Mouse (Mus musculus): ENCODE data around the gene Tcta. TPM values are rescaled to one million over a fixed set of nuclear protein-coding genes. Genes with fewer than 3 reads are reported as not detected.

Gene Tcta
- 31.2 and 35.3 TPM in 2 replicates for polyA plus RNA-seq (2016; fragmentation: Nextera tagmentation; extraction: Ambion mirVana)

DNA sequence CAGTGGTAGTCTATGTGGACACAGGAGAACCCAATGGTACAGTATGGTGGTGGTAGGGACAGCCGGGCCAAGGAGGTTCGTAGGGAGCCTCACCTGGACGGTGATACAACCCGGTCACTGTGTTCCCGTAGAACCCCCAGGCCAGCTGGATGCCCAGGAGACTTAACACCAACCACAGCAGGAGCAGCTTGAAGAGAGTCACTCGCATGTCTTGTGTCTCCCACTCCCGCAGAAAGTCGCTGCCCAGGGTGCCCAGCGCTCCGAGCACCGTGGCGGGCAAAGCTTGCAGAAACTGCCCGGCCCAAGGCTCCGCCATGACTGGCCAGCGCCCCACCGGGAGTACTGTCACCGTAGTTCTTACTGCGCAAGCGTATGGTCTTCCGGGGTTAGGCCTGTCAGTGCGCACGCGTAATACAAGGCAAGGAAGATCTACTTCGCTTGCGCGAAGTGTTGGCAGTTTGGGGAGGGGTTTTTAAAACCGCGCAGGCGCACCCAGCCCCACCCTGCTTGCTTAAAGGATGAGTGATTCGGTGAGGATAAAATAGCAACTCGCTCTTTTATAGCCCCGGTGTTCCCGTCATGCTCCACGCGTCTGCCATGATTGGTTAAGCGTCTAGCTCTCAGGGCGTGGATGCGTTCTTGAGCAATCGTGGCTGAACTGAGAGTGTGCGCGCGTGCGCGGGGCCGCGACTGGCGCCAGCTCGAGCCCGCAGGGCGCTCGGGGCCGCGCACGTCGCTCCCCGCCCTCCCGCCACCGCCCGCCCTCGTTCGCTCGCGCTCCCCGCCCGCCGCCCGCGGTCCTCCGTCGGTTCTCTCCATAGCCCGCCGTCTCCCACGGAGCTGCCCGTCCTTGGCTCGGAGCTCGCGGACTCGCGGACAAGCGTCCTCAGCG is at the start of gene Tcta, which contains the start of gene Rhoa:
TSS of gene Tcta (minus strand) at position 532 of the 892 bp plus-strand sequence.
TSS of gene Rhoa (plus strand) at position 501 of the 892 bp plus-strand sequence.
- under 1% methylated on average over 74 of the region's 81 CpGs for WGBS
- Histone ChIP-seq H3K9ac (peak within 1 kb of the TSS; percentile 97), H3K9me3 (replicated peaks) (no peaks in the 10 kb centered on the region), H3K36me3 (peaks cover 31% of the 10 kb centered on the region), H3K4me1 (replicated peaks) (peaks cover 34% of the 10 kb centered on the region), H3K27ac (ENCODE audit: poor library complexity, severe bottlenecking) (peak within 1 kb of the TSS; percentile 100), H3K4me3 (peak within 1 kb of the TSS; percentile 82), H3K27me3 (replicated peaks) (no peaks in the 10 kb centered on the region), H3K4me2 (peak within 1 kb of the TSS; percentile 81)
- ATAC-seq (ENCODE audit: insufficient number of reproducible peaks, low FRiP score), result peak; percentile 95

DNA sequence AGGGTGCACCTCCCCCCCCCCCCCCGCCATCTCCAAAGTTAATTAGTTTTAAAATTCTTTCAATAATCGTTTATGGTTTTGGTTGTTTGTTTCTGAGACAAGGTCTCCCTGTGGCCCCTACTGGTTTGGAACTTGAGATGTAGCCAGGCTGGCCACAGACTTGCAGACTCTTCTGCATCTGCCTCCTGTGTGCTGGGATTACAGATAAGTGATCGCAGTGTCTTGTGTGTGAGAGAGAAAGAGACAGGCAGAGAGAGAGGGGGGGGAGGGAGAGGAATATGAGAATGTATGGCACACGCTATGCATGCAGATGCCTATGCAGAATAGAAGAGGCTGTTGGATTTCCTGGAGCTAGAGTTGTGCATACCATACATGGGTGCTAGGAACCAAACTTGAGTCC is 43.8 kb upstream of the Tcta start:
- no peak for ATAC-seq (ENCODE audit: insufficient number of reproducible peaks, low FRiP score)
- WGBS, result 83% methylated on average over 4 of the region's 4 CpGs
- no peak overlapping the region for H3K9ac ChIP-seq
- peaks cover 21% of the 10 kb centered on the region for H3K4me1 ChIP-seq (replicated peaks)
- H3K4me3 ChIP-seq, result no peak overlapping the region
- peak overlapping the region; percentile 91; the same call in 1 of the 2 replicates for H3K4me2 ChIP-seq
- H3K27ac ChIP-seq (ENCODE audit: poor library complexity, severe bottlenecking), result no peak overlapping the region
- peaks cover 52% of the 10 kb centered on the region for H3K36me3 ChIP-seq
- no peaks in the 10 kb centered on the region for H3K9me3 ChIP-seq (replicated peaks)
- H3K27me3 ChIP-seq (replicated peaks), result no peaks in the 10 kb centered on the region

DNA sequence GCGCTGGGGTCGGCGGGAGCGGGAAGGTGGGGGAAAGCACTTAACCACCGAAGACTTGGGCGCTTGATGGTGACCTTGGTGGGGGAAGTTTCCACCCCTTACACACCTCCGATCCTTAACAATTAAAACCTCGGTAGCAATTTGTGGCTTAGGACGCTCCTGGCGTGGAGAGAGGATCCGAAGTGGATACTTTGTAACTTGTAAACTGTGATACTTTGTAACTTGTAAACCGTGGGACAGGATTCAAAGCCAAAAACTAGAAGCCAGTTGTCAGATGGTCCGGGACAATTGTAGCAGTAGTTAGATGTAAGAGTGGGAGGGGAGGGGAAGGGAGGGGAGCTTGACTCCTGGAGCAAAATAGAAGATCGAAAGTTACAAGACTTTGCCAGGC is 42.3 kb upstream of the Tcta start:
- no peaks in the 10 kb centered on the region for H3K9me3 ChIP-seq (replicated peaks)
- peaks cover 21% of the 10 kb centered on the region for H3K4me1 ChIP-seq (replicated peaks)
- peak overlapping the region; percentile 94 for H3K27ac ChIP-seq (ENCODE audit: poor library complexity, severe bottlenecking)
- WGBS, result 6% methylated on average over 14 of the region's 14 CpGs
- peaks cover 38% of the 10 kb centered on the region for H3K36me3 ChIP-seq
- no peak for ATAC-seq (ENCODE audit: insufficient number of reproducible peaks, low FRiP score)
- H3K4me2 ChIP-seq, result peak overlapping the region; percentile 91
- peak overlapping the region; percentile 78 for H3K4me3 ChIP-seq
- peak overlapping the region; percentile 87 for H3K9ac ChIP-seq
- no peaks in the 10 kb centered on the region for H3K27me3 ChIP-seq (replicated peaks)

DNA sequence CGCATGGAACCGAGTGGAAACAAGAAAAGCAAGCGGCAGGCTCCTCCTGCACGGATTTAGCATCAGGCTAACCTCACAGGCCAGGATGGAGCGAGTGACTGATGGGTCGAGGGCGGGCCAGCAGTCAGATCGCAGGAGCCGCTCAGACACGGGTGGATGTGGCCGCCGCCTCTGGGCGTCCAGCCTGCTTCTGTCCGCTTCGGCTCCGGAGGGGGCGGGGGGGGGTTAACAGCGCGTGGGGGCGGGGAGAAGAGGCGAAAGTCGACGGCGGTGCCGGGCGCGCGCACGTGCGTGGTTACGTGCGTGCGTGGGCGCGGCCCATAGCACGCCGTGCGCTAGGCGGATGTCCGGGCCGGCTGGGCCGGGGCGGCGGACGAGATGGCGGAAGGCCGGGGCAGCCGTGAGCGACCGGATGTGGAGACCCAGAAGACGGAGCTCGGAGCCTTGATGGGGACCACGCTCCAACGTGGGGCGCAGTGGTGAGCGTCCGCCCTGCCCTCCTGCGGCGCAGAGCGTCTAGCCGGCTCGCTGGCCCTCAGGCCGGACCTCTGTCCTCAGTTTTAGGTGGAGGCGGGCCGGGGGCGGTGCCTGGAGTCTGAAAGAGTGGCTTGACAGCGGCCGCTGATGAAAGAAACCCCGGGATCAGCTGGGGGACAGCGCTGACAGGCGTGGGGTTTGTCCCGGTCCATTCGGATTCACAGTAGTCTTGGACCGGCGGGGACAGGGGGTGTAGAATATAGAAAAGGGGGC is 41.8 kb upstream of the Tcta start, which contains the start of gene Usp4:
TSS of gene Usp4 (plus strand) at position 314 of the 750 bp plus-strand sequence.
- peak within 1 kb of the TSS; percentile 91 for H3K4me2 ChIP-seq
- ATAC-seq (ENCODE audit: insufficient number of reproducible peaks, low FRiP score), result peak; percentile 96
- peak within 1 kb of the TSS; percentile 87 for H3K9ac ChIP-seq
- H3K4me1 ChIP-seq (replicated peaks), result peaks cover 21% of the 10 kb centered on the region
- peaks cover 32% of the 10 kb centered on the region for H3K36me3 ChIP-seq
- H3K27me3 ChIP-seq (replicated peaks), result no peaks in the 10 kb centered on the region
- no peaks in the 10 kb centered on the region for H3K9me3 ChIP-seq (replicated peaks)
- under 1% methylated on average over 74 of the region's 75 CpGs for WGBS
- peak within 1 kb of the TSS; percentile 78 for H3K4me3 ChIP-seq
- peak within 1 kb of the TSS; percentile 94 for H3K27ac ChIP-seq (ENCODE audit: poor library complexity, severe bottlenecking)

DNA sequence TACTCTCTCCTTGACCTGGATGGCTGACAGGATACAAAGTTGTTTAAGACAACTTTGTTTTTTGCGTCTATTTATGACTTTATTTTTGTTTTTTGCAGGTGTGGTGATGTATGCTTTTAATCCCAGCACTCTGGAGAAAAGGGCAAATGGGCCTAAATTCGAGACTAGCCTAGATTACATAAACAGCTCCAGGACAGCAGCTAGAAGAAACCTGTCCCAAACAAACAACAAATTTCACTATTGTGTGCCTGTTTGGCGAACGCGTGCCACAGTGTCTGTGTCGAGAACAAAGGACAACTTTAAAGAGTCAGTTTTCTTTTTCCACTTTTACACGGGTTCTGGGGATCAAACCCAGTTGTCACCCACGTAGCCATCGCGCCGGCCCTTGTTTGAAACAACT is 41.1 kb upstream of the Tcta start:
- peaks cover 25% of the 10 kb centered on the region for H3K36me3 ChIP-seq

DNA sequence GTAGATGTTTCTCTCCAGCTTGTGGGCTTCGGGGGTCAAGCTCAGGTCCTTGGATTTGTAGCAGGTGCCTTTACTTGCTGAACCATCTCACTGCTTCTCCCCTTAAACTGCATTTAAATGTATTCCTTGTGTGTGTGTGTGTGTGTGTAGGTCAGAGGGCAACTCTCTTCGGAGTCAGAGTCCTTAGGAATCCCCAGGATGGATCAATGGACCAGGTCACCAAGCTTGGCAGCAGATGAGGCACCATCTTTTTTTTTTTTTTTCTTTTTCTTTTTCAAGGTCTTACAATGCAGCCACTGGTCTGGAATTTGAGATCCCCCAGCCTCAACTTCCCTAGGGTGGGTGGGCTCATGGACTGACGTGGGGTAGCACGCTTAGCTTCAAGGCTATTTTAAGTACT is 38.5 kb upstream of the Tcta start:
- H3K27me3 ChIP-seq (replicated peaks), result no peaks in the 10 kb centered on the region
- H3K9ac ChIP-seq, result no peak overlapping the region
- H3K27ac ChIP-seq (ENCODE audit: poor library complexity, severe bottlenecking), result no peak overlapping the region
- H3K4me3 ChIP-seq, result no peak overlapping the region
- WGBS, result 74% methylated on average over 4 of the region's 4 CpGs
- peaks cover 3% of the 10 kb centered on the region; the same call in 1 of the 2 replicates for H3K36me3 ChIP-seq
- peaks cover 34% of the 10 kb centered on the region for H3K4me1 ChIP-seq (replicated peaks)
- ATAC-seq (ENCODE audit: insufficient number of reproducible peaks, low FRiP score), result no peak
- H3K9me3 ChIP-seq (replicated peaks), result no peaks in the 10 kb centered on the region
- no peak overlapping the region for H3K4me2 ChIP-seq

More for the DNA sequence above, 41.1 kb upstream of the Tcta start:
- ATAC-seq (ENCODE audit: insufficient number of reproducible peaks, low FRiP score), result no peak
- H3K9me3 ChIP-seq (replicated peaks), result no peaks in the 10 kb centered on the region
- H3K4me3 ChIP-seq, result peak overlapping the region; percentile 78
- H3K4me2 ChIP-seq, result peak overlapping the region; percentile 91
- H3K27ac ChIP-seq (ENCODE audit: poor library complexity, severe bottlenecking), result peak overlapping the region; percentile 94
- no peaks in the 10 kb centered on the region for H3K27me3 ChIP-seq (replicated peaks)
- peaks cover 21% of the 10 kb centered on the region for H3K4me1 ChIP-seq (replicated peaks)
- WGBS, result 8% methylated on average over 11 of the region's 11 CpGs
- H3K9ac ChIP-seq, result peak overlapping the region; percentile 87

DNA sequence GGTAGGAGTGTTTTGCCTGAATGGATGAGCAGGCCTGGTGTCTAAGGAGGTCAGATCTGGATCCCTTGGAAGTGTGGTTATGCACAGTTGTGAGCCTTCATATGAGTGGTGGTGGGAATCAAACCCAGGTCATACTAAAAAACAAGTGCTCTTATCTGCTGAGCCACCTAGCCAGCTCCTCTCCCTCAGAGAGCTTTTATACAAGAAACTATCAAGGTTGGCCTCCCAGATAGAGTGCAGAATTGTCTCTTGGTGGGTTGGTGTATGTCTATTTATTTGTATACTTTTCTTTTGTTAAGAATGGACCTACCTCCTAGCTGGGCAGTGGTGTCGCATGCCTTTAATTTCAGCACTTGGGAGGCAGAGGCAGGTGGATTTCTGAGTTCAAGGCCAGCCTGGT is 37.9 kb upstream of the Tcta start:
- ATAC-seq (ENCODE audit: insufficient number of reproducible peaks, low FRiP score), result no peak
- no peak overlapping the region for H3K27ac ChIP-seq (ENCODE audit: poor library complexity, severe bottlenecking)
- 84% methylated on average over 1 of the region's 1 CpGs for WGBS

DNA sequence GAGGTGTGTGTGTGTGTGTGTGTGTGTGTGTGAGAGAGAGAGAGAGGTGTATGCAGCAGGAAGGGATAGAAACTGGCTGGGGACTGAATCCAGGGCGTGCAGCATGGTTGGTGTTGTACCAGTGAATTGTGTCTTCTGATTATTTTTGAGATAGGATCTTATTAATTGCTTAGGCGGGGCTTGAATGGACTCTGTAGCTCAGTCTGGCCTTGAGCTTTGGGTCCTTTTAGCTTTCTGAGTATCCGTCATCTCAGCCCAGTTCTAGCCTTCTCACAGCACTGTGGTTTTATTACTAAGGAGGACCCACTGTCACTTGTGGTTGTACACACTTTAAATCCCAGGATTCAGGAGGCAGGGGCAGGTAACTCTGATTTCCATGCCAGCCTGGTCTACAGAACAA is 37.4 kb upstream of the Tcta start:
- Histone ChIP-seq H3K9ac (peak overlapping the region; percentile 17; the same call in 1 of the 2 replicates), H3K4me3 (no peak overlapping the region), H3K4me1 (replicated peaks) (peaks cover 25% of the 10 kb centered on the region), H3K27ac (ENCODE audit: poor library complexity, severe bottlenecking) (no peak overlapping the region), H3K27me3 (replicated peaks) (no peaks in the 10 kb centered on the region), H3K9me3 (replicated peaks) (no peaks in the 10 kb centered on the region), H3K36me3 (peaks cover 3% of the 10 kb centered on the region; the same call in 1 of the 2 replicates), H3K4me2 (no peak overlapping the region)
- WGBS, result 84% methylated on average over 3 of the region's 3 CpGs
- no peak for ATAC-seq (ENCODE audit: insufficient number of reproducible peaks, low FRiP score)

More for the DNA sequence above, 37.9 kb upstream of the Tcta start:
- H3K36me3 ChIP-seq, result peaks cover 3% of the 10 kb centered on the region; the same call in 1 of the 2 replicates
- H3K27me3 ChIP-seq (replicated peaks), result no peaks in the 10 kb centered on the region
- H3K9ac ChIP-seq, result no peak overlapping the region
- no peaks in the 10 kb centered on the region for H3K9me3 ChIP-seq (replicated peaks)
- H3K4me2 ChIP-seq, result no peak overlapping the region
- no peak overlapping the region for H3K4me3 ChIP-seq
- H3K4me1 ChIP-seq (replicated peaks), result peaks cover 27% of the 10 kb centered on the region

DNA sequence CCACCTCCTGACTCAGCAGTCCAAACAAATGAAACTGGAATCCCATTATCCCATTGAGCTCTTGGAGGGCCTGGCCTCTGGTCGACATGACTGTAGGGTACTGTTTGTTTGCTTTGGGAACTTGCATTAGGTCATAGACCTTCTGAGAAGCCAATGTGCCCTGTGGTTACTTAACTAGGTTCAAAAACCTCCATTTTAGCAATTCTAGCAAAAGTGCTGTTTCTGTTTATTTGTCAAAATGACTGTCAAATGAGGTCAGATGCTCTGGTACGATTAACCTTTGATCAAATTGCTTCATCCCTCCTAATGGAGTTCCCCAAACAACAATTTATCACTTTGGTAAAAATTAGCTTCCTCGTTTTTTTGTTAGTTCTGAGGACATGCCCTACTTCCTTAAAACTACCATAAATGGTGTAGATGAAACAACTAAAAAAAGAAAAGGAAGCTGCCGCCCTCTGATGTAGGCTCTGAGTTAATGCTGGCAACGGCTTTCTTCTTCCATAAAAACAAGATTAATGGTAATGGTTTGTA is 36.4 kb upstream of the Tcta start:
- no peaks in the 10 kb centered on the region for H3K9me3 ChIP-seq (replicated peaks)
- H3K36me3 ChIP-seq, result peaks cover 8% of the 10 kb centered on the region; the same call in 1 of the 2 replicates
- peaks cover 26% of the 10 kb centered on the region for H3K4me1 ChIP-seq (replicated peaks)
- H3K27me3 ChIP-seq (replicated peaks), result no peaks in the 10 kb centered on the region
- 50% methylated on average over 5 of the region's 5 CpGs for WGBS
- no peak overlapping the region for H3K4me3 ChIP-seq
- no peak for ATAC-seq (ENCODE audit: insufficient number of reproducible peaks, low FRiP score)
- H3K27ac ChIP-seq (ENCODE audit: poor library complexity, severe bottlenecking), result peak overlapping the region; percentile 97; the same call in 1 of the 2 replicates
- H3K9ac ChIP-seq, result no peak overlapping the region
- H3K4me2 ChIP-seq, result no peak overlapping the region

DNA sequence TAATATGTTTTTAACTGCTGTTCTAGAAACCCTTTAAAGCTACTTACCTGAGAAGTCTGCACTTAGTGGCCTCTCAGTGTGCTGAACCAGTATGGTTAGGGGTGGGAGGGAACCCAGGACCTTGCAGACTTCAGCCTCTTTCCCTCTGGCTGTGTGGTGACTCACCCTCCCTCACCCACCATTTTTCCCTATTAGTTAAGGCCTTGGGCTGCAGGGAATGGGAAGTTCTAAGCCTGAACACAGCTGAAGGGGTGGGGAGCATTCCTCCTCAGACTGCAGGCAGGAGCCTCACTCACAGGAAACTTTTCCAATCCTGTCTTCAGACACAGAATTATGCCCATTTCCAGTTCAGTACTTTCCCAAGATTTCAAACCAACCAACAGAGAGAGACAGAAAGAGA is 35.8 kb upstream of the Tcta start:
- Histone ChIP-seq H3K4me1 (replicated peaks) (peaks cover 24% of the 10 kb centered on the region), H3K4me2 (no peak overlapping the region), H3K9me3 (replicated peaks) (no peaks in the 10 kb centered on the region), H3K27ac (ENCODE audit: poor library complexity, severe bottlenecking) (peak overlapping the region; percentile 97), H3K9ac (peak overlapping the region; percentile 38; the same call in 1 of the 2 replicates), H3K4me3 (no peak overlapping the region), H3K27me3 (replicated peaks) (no peaks in the 10 kb centered on the region), H3K36me3 (peaks cover 8% of the 10 kb centered on the region; the same call in 1 of the 2 replicates)
- ATAC-seq (ENCODE audit: insufficient number of reproducible peaks, low FRiP score), result no peak

Measured in heart, embryonic 12.5 days (tissue).